Mouse (Mus musculus) MEL (cell line): ENCODE measurements around the gene Acat2. TPM values are rescaled to one million over a fixed set of nuclear protein-coding genes. Genes with fewer than 3 reads are reported as not detected.

Source experiments
- DNase-seq: peaks from one replicate; pipeline ENCODE4 v3.0.0; 2011; ENCODE audit warnings: low read depth, low spot score
- H3K27ac ChIP-seq: 2 replicates; pipeline ENCODE4 v1.5.1; 2012; ENCODE audit warnings: low read depth, mild to moderate bottlenecking, control low read depth, low read length, moderate library complexity; ENCODE audit not compliant: control insufficient read depth
- H3K27me3 ChIP-seq, 2 experiments: fragments of 150-350 bp in 1 of 2; sonication (generic) in 1 of 2; 2 replicates each; pipeline ENCODE4 v1.6.1; 2012; ENCODE audit warnings: low read length in 2 of 2, mild to moderate bottlenecking in 2 of 2, improper control_type of control experiment in 1 of 2, moderate library complexity in 1 of 2; ENCODE audit not compliant: insufficient read depth in 2 of 2, control insufficient read depth in 1 of 2
- H3K36me3 ChIP-seq, 2 experiments: 2 replicates each; pipeline ENCODE4 v1.6.1; 2012 to 2014; ENCODE audit warnings: low read length in 2 of 2, improper control_type of control experiment in 1 of 2, inconsistent platforms in 1 of 2, mild to moderate bottlenecking in 1 of 2; ENCODE audit not compliant: insufficient read depth in 2 of 2, control insufficient read depth in 1 of 2
- H3K4me1 ChIP-seq, 2 experiments: fragments of 150-350 bp in 1 of 2; sonication (generic) in 1 of 2; 2 replicates each; pipeline ENCODE4 v1.6.1; 2012; ENCODE audit warnings: low read length in 2 of 2, improper control_type of control experiment in 1 of 2, mild to moderate bottlenecking in 1 of 2; ENCODE audit not compliant: insufficient read depth in 2 of 2, control insufficient read depth in 1 of 2
- H3K4me3 ChIP-seq, 2 experiments: fragments of 150-350 bp in 1 of 2; sonication (generic) in 1 of 2; 2 replicates each; pipeline ENCODE4 v1.5.1; 2012; ENCODE audit warnings: low read depth in 2 of 2, low read length in 2 of 2, mild to moderate bottlenecking in 2 of 2, moderate library complexity in 2 of 2, control low read depth in 1 of 2, improper control_type of control experiment in 1 of 2; ENCODE audit not compliant: control insufficient read depth in 1 of 2, insufficient read depth in 1 of 2
- H3K79me2 ChIP-seq: 2 replicates; pipeline ENCODE4 v1.6.1; 2012; ENCODE audit warnings: mild to moderate bottlenecking, low read length, moderate library complexity; ENCODE audit not compliant: control insufficient read depth, poor library complexity, insufficient read depth
- H3K9ac ChIP-seq: 2 replicates; pipeline ENCODE4 v1.6.1; 2012; ENCODE audit warnings: low read depth, mild to moderate bottlenecking, control low read depth, low read length, moderate library complexity; ENCODE audit not compliant: control insufficient read depth, poor library complexity, severe bottlenecking
- H3K9me3 ChIP-seq: fragments of 150-350 bp; sonication (generic); replicated peaks from 2 replicates; pipeline ENCODE4 v1.6.1; 2012; ENCODE audit warnings: mild to moderate bottlenecking, low read length, improper control_type of control experiment, moderate library complexity; ENCODE audit not compliant: insufficient read depth
- BHLHE40 ChIP-seq: IDR thresholded peaks from 2 replicates; pipeline ENCODE4 v1.6.1; 2012; ENCODE audit warnings: low read depth, mild to moderate bottlenecking, inconsistent platforms, low read length, improper control_type of control experiment, borderline replicate concordance
- CHD1 ChIP-seq: IDR thresholded peaks from 2 replicates; pipeline ENCODE4 v1.6.1; 2012; ENCODE audit warnings: low read depth, mild to moderate bottlenecking, inconsistent platforms, low read length, improper control_type of control experiment
- ELF1 ChIP-seq: IDR thresholded peaks from 2 replicates; pipeline ENCODE4 v1.6.1; 2014; ENCODE audit warnings: low read depth, mild to moderate bottlenecking, inconsistent platforms, low read length, improper control_type of control experiment, moderate library complexity
- ETS1 ChIP-seq: IDR thresholded peaks from 2 replicates; pipeline ENCODE4 v1.6.1; 2012; ENCODE audit warnings: low read depth, mild to moderate bottlenecking, inconsistent platforms, low read length, improper control_type of control experiment, moderate library complexity
- GABPA ChIP-seq: IDR thresholded peaks from 2 replicates; pipeline ENCODE4 v1.6.1; 2012; ENCODE audit warnings: low read depth, mild to moderate bottlenecking, inconsistent platforms, low read length, improper control_type of control experiment, moderate library complexity
- GATA1 ChIP-seq: IDR thresholded peaks from 2 replicates; pipeline ENCODE4 v1.6.1; 2011; ENCODE audit warnings: low read depth, low read length, improper control_type of control experiment
- HCFC1 ChIP-seq: IDR thresholded peaks from 2 replicates; pipeline ENCODE4 v1.6.1; 2012; ENCODE audit warnings: low read depth, mild to moderate bottlenecking, inconsistent platforms, low read length, improper control_type of control experiment, moderate library complexity
- JUND ChIP-seq: IDR thresholded peaks from 2 replicates; pipeline ENCODE4 v1.6.1; 2011; ENCODE audit warnings: low read depth, mild to moderate bottlenecking, improper control_type of control experiment, low read length
- KAT2A ChIP-seq: conservative IDR thresholded peaks from 2 replicates; pipeline ENCODE4 v1.6.1; 2012; ENCODE audit warnings: low read depth, low read length, improper control_type of control experiment, inconsistent platforms
- MAFK ChIP-seq: IDR thresholded peaks from 2 replicates; pipeline ENCODE4 v1.6.1; 2011; ENCODE audit warnings: low read depth, mild to moderate bottlenecking, low read length, improper control_type of control experiment, borderline replicate concordance
- MAZ ChIP-seq: IDR thresholded peaks from 2 replicates; pipeline ENCODE4 v1.6.1; 2012; ENCODE audit warnings: low read depth, mild to moderate bottlenecking, inconsistent platforms, low read length, improper control_type of control experiment
- MXI1 ChIP-seq: IDR thresholded peaks from 2 replicates; pipeline ENCODE4 v1.6.1; 2011; ENCODE audit warnings: mild to moderate bottlenecking, low read depth, low read length, improper control_type of control experiment
- MYC ChIP-seq: IDR thresholded peaks from 2 replicates; pipeline ENCODE4 v1.6.1; 2011; ENCODE audit warnings: low read depth, mild to moderate bottlenecking, low read length, improper control_type of control experiment, moderate library complexity
- NELFE ChIP-seq: IDR thresholded peaks from 2 replicates; pipeline ENCODE4 v1.6.1; 2011; ENCODE audit warnings: low read depth, low read length, improper control_type of control experiment
- NRF1 ChIP-seq: IDR thresholded peaks from 2 replicates; pipeline ENCODE4 v1.6.1; 2014; ENCODE audit warnings: low read depth, mild to moderate bottlenecking, inconsistent platforms, low read length, improper control_type of control experiment, moderate library complexity; ENCODE audit not compliant: poor library complexity, insufficient read depth, severe bottlenecking
- POLR2AphosphoS5 ChIP-seq: IDR thresholded peaks from 2 replicates; pipeline ENCODE4 v1.6.1; 2012; ENCODE audit warnings: low read depth, borderline replicate concordance, mild to moderate bottlenecking, inconsistent platforms, low read length, moderate library complexity, mixed read lengths
- RCOR1 ChIP-seq: IDR thresholded peaks from 2 replicates; pipeline ENCODE4 v1.6.1; 2012; ENCODE audit warnings: low read depth, mild to moderate bottlenecking, inconsistent platforms, low read length, improper control_type of control experiment
- SIN3A ChIP-seq: IDR thresholded peaks from 2 replicates; pipeline ENCODE4 v1.6.1; 2012; ENCODE audit warnings: low read length, improper control_type of control experiment, inconsistent platforms
- SMC3 ChIP-seq: IDR thresholded peaks from 2 replicates; pipeline ENCODE4 v1.6.1; 2011; ENCODE audit warnings: low read depth, low read length, improper control_type of control experiment
- TAL1 ChIP-seq: IDR thresholded peaks from 2 replicates; pipeline ENCODE4 v1.6.1; 2012; ENCODE audit warnings: mild to moderate bottlenecking, inconsistent platforms, low read length, moderate library complexity, mixed read lengths
- TBP ChIP-seq: IDR thresholded peaks from 2 replicates; pipeline ENCODE4 v1.8.0; 2011; ENCODE audit warnings: low read depth, low read length, improper control_type of control experiment
- TCF12 ChIP-seq: IDR thresholded peaks from 2 replicates; pipeline ENCODE4 v1.6.1; 2014; ENCODE audit warnings: low read depth, mild to moderate bottlenecking, inconsistent platforms, low read length, improper control_type of control experiment, moderate library complexity
- UBTF ChIP-seq: IDR thresholded peaks from 2 replicates; pipeline ENCODE4 v1.6.1; 2012; ENCODE audit warnings: low read depth, mild to moderate bottlenecking, inconsistent platforms, low read length, improper control_type of control experiment, moderate library complexity, borderline replicate concordance; ENCODE audit not compliant: insufficient read depth
- USF1 ChIP-seq: IDR thresholded peaks from 2 replicates; pipeline ENCODE4 v1.6.1; 2014; ENCODE audit warnings: low read depth, mild to moderate bottlenecking, inconsistent platforms, low read length, improper control_type of control experiment, moderate library complexity
- USF2 ChIP-seq, 2 experiments: IDR thresholded peaks; 2 replicates each; pipeline ENCODE4 v1.6.1; 2011 to 2012; ENCODE audit warnings: improper control_type of control experiment in 2 of 2, low read length in 2 of 2, borderline replicate concordance in 1 of 2, inconsistent platforms in 1 of 2, low read depth in 1 of 2, mild to moderate bottlenecking in 1 of 2; ENCODE audit not compliant: insufficient read depth in 1 of 2
- ZC3H11A ChIP-seq: IDR thresholded peaks from 2 replicates; pipeline ENCODE4 v1.6.1; 2012; ENCODE audit warnings: low read depth, mild to moderate bottlenecking, inconsistent platforms, low read length, improper control_type of control experiment
- ZKSCAN1 ChIP-seq: IDR thresholded peaks from 2 replicates; pipeline ENCODE4 v1.6.1; 2012; ENCODE audit warnings: low read depth, mild to moderate bottlenecking, inconsistent platforms, low read length, improper control_type of control experiment, moderate library complexity
- ZMIZ1 ChIP-seq: IDR thresholded peaks from 2 replicates; pipeline ENCODE4 v1.6.1; 2012; ENCODE audit warnings: low read depth, mild to moderate bottlenecking, inconsistent platforms, low read length, improper control_type of control experiment, moderate library complexity
- ZNF384 ChIP-seq: IDR thresholded peaks from 2 replicates; pipeline ENCODE4 v1.6.1; 2012; ENCODE audit warnings: low read depth, mild to moderate bottlenecking, inconsistent platforms, low read length, improper control_type of control experiment
- polyA plus RNA-seq, 2 experiments: library from polyadenylated mRNA; stranded (reverse) in 1 of 2; unstranded in 1 of 2; fragments of >175 nt in 1 of 2; fragments of >200 nt in 1 of 2; gene quantifications; 2 replicates each; pipeline versions ENCODE4 v1.2.1 to v1.2.4; 2012; ENCODE audit warnings: low replicate concordance in 2 of 2, low read depth in 1 of 2; ENCODE audit not compliant: insufficient read length in 2 of 2, insufficient read depth in 1 of 2, missing spikeins in 1 of 2
- total RNA-seq: library from RNA; depleted of rRNA; stranded (reverse); fragments of 300-350 nt; gene quantifications from 2 replicates; pipeline ENCODE4 v1.2.3, GENCODE M21; 2012

Acat2 gene
- total and polyA plus RNA-seq, 3 experiments, result 33.8 to 60.1 TPM; not detected in 1

- no peak for TF ChIP-seq RCOR1
- 0 out of 2 replicates have a peak, but pooled peaks have one; percentile 14 for TF ChIP-seq ZMIZ1
- TF ChIP-seq, all 39 proteins: peak for 1
- DNase-seq, result no peak
- no peaks in the 10 kb centered on the region for H3K27me3 ChIP-seq
- peaks cover 15% of the 10 kb centered on the region for H3K79me2 ChIP-seq
- H3K27ac ChIP-seq, result peak overlapping the region; percentile 42
- peak overlapping the region; percentile 76 for H3K9ac ChIP-seq
- peaks cover 9 to 10% of the 10 kb centered on the region in 2 experiments for H3K36me3 ChIP-seq
- peaks cover 0 to 3% of the 10 kb centered on the region in 2 experiments; a peak in 2 of 4 replicates for H3K4me1 ChIP-seq
- no peaks in the 10 kb centered on the region for H3K9me3 ChIP-seq
- H3K4me3 ChIP-seq, result peak overlapping the region; percentile 85 to 87
Measured at GRCm38 (mm10) chr17:13008528-13008927, 48.0 kb upstream of the Acat2 start.

GRCm38 (mm10) chr17:13007730-13008425, 47.3 kb upstream of the Acat2 start:
- peak overlapping the region; percentile 76 for H3K9ac ChIP-seq
- no peaks in the 10 kb centered on the region for H3K27me3 ChIP-seq
- H3K4me1 ChIP-seq, result peaks cover 0 to 3% of the 10 kb centered on the region in 2 experiments; a peak in 2 of 4 replicates
- peak; percentile 33; the same call in 1 of the 2 replicates for TF ChIP-seq BHLHE40
- no peak for TF ChIP-seq USF2 (IDR thresholded peaks at IDR 0.05; ENCODE audit: borderline replicate concordance in 1 of 2, insufficient read depth in 1 of 2, low read depth in 1 of 2, low read length in 2 of 2)
- TF ChIP-seq CHD1, result peak; percentile 100
- TF ChIP-seq ELF1, result no peak; the same call in 1 of the 2 replicates
- TF ChIP-seq POLR2AphosphoS5, result no peak
- TF ChIP-seq NRF1, result 0 out of 2 replicates have a peak, but pooled peaks have one; percentile 7
- no peak for TF ChIP-seq SMC3
- TF ChIP-seq ZMIZ1, result peak; percentile 84; the same call in 1 of the 2 replicates
- TF ChIP-seq ZKSCAN1, result no peak
- TF ChIP-seq SIN3A, result peak; percentile 91
- TF ChIP-seq ETS1, result peak; percentile 25; the same call in 1 of the 2 replicates
- TF ChIP-seq JUND, result no peak
- TF ChIP-seq HCFC1, result peak; percentile 79
- TF ChIP-seq KAT2A, result no peak; the same call in 1 of the 2 replicates
- no peak for TF ChIP-seq TAL1
- TF ChIP-seq TBP, result peak; percentile 87
- TF ChIP-seq ZC3H11A, result no peak
- no peak for TF ChIP-seq ZNF384
- no peak; the same call in none of the 2 replicates for TF ChIP-seq MAZ
- no peak for TF ChIP-seq UBTF
- TF ChIP-seq MYC, result peak; percentile 77; the same call in 1 of the 2 replicates
- TF ChIP-seq MXI1, result peak; percentile 90
- TF ChIP-seq GATA1, result no peak
- peak; percentile 63 for TF ChIP-seq TCF12
- no peak for TF ChIP-seq RCOR1
- TF ChIP-seq GABPA, result no peak
- TF ChIP-seq USF1, result no peak
- TF ChIP-seq NELFE, result peak; percentile 90
- no peak for TF ChIP-seq MAFK

More at GRCm38 (mm10) chr17:13007730-13008425, 47.3 kb upstream of the Acat2 start:
- Histone ChIP-seq H3K36me3 (peaks cover 9 to 10% of the 10 kb centered on the region in 2 experiments), H3K4me3 (peak overlapping the region; percentile 85 to 87), H3K9me3 (no peaks in the 10 kb centered on the region), H3K27ac (peak overlapping the region; percentile 42), H3K79me2 (peaks cover 15% of the 10 kb centered on the region)
- peak; percentile 96 for DNase-seq
